Mouse (Mus musculus): ENCODE results near the gene Ankar.

Ankar gene

GRCm38 (mm10) chr1:72700479-72700878 is at the start of gene Ankar:
TSS of gene Ankar (minus strand) at chr1:72700579.
- in situ Hi-C loops (cut with MboI, MseI), result loop anchor here (10.0 kb wide), 1 partner anchor 1596 kb away; the partner anchor contains the start of gene Bard1

GRCm38 (mm10) chr1:72746382-72746781 is 46.0 kb upstream of the Ankar start:
- in situ Hi-C loops (cut with MboI, MseI), result no loop called here

GRCm38 (mm10) chr1:72744816-72745506 is 44.6 kb upstream of the Ankar start:
- in situ Hi-C loops (cut with MboI, MseI), result no loop called here

- in situ Hi-C loops (cut with MboI, MseI), result no loop called here
These were observed 41.0 kb upstream of the Ankar start for GRCm38 (mm10) chr1:72741406-72741805.

GRCm38 (mm10) chr1:72739681-72740063 is 39.3 kb upstream of the Ankar start:
- in situ Hi-C loops (cut with MboI, MseI), result loop anchor here (5.0 kb wide), 1 partner anchor 88 kb away; no protein-coding TSS in a partner anchor

GRCm38 (mm10) chr1:72738946-72739680 is 38.7 kb upstream of the Ankar start:
- in situ Hi-C loops (cut with MboI, MseI), result loop anchor here (5.0 kb wide), 1 partner anchor 88 kb away; no protein-coding TSS in a partner anchor

- in situ Hi-C loops (cut with MboI, MseI), result loop anchor here (5.0 kb wide), 1 partner anchor 91 kb away; no protein-coding TSS in a partner anchor
These were observed 36.2 kb upstream of the Ankar start for GRCm38 (mm10) chr1:72736397-72737125.

GRCm38 (mm10) chr1:72733191-72733691 is 32.9 kb upstream of the Ankar start:
- in situ Hi-C loops (cut with MboI, MseI), result no loop called here

GRCm38 (mm10) chr1:72730126-72730525 is 29.7 kb upstream of the Ankar start:
- in situ Hi-C loops (cut with MboI, MseI), result no loop called here

- in situ Hi-C loops (cut with MboI, MseI), result no loop called here
These were observed 28.4 kb upstream of the Ankar start for GRCm38 (mm10) chr1:72728781-72729180.

GRCm38 (mm10) chr1:72725941-72726340 is 25.6 kb upstream of the Ankar start:
- in situ Hi-C loops (cut with MboI, MseI), result no loop called here

- in situ Hi-C loops (cut with MboI, MseI), result no loop called here
These were observed 24.0 kb upstream of the Ankar start for GRCm38 (mm10) chr1:72724354-72724753.

GRCm38 (mm10) chr1:72722646-72723045 is 22.3 kb upstream of the Ankar start:
- in situ Hi-C loops (cut with MboI, MseI), result no loop called here

GRCm38 (mm10) chr1:72720115-72720725 is 19.8 kb upstream of the Ankar start:
- in situ Hi-C loops (cut with MboI, MseI), result no loop called here

GRCm38 (mm10) chr1:72718846-72719245 is 18.5 kb upstream of the Ankar start:
- in situ Hi-C loops (cut with MboI, MseI), result loop anchor here (10.0 kb wide), 2 partner anchors 1164 to 1226 kb away; partner anchors contain the start of gene Atic

GRCm38 (mm10) chr1:72717540-72717939 is 17.2 kb upstream of the Ankar start:
- in situ Hi-C loops (cut with MboI, MseI), result loop anchor here (10.0 kb wide), 2 partner anchors 1163 to 1227 kb away; partner anchors contain the start of gene Atic

- in situ Hi-C loops (cut with MboI, MseI), result loop anchor here (10.0 kb wide), 2 partner anchors 1162 to 1228 kb away; partner anchors contain the start of gene Atic
These were observed 16.5 kb upstream of the Ankar start for GRCm38 (mm10) chr1:72716926-72717325.

- in situ Hi-C loops (cut with MboI, MseI), result loop anchor here (10.0 kb wide), 2 partner anchors 1162 to 1228 kb away; partner anchors contain the start of gene Atic
These were observed 16.0 kb upstream of the Ankar start for GRCm38 (mm10) chr1:72716421-72716820.

GRCm38 (mm10) chr1:72715593-72716361 is 15.4 kb upstream of the Ankar start:
- in situ Hi-C loops (cut with MboI, MseI), result loop anchor here (10.0 kb wide), 2 partner anchors 1161 to 1229 kb away; partner anchors contain the start of gene Atic

GRCm38 (mm10) chr1:72715065-72715464 is 14.7 kb upstream of the Ankar start:
- in situ Hi-C loops (cut with MboI, MseI), result loop anchor here (10.0 kb wide), 2 partner anchors 1160 to 1230 kb away; partner anchors contain the start of gene Atic

All from regulatory T cell (primary cell).